Mouse (Mus musculus): ENCODE measurements at regions not wholly inside any gene's neighbourhood (a gene's known extent, or its start where the extent isn't known, plus 50 kb on each side); places are given as distances from the start of the nearest gene placed in this dataset.

DNA sequence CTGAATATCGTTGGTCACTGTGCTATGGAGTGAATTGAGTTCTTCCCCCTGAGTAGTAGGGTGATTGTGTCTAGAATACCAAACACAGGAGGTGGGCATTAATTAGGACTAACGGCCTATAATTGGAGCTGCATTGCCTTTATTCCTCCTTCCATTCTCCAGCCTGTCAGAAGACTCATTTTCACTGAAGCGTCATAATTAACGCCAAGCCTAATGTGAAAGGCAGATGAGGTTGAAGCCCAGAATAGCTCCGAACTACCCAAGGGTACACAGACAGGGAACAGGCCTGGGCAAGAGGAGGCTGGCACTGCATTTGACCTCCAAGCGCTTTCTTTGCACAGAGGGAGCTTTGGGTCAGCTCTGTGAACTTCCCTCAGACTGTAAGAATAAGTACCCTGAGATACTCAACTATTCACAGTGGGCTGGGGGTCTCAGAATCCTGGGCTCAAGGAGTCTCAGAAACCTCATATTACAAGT lies 386.5 kb downstream of the Brinp2 start:
- DNase-seq: no peak

DNA sequence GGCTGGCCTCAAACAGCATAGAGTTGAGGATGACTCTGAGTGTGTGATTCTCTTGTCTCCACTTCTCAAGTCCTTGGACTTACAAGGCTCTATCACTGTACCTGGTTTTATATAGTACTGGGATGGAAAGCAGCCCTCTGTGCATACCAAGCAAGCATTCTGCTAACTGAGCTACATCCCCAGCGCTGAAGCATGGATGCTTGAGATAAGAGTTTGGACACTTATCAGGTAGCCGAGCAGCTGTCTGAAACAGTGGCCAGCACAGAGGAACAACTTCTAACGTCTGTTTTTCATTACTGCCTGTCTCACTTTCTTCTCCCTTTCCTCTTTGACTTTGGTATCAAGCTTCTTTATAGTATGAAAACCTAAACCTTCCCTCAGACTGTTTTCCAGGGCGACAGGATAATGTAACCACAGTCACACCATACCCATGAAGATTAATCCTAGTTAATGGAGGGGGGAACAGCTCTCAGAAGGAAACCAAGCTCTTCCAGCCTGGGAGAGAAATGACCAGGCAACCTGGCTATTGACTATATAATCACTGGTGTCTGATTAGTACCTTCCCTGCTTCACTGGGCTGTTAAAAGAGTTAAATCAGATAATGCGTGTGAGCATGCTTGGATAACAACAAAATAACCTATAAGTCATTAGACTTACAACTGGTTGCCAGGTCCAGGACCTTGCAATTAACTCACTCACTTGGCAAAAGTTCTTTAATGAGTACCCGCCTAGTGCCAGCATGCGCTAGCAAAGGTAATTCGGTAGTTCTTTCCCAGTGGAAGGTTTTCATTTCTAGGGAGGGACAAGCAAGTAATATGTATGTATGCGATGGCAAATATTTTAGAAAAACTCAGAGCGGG lies 382.5 kb downstream of the Brinp2 start:
- no peak for DNase-seq

DNA sequence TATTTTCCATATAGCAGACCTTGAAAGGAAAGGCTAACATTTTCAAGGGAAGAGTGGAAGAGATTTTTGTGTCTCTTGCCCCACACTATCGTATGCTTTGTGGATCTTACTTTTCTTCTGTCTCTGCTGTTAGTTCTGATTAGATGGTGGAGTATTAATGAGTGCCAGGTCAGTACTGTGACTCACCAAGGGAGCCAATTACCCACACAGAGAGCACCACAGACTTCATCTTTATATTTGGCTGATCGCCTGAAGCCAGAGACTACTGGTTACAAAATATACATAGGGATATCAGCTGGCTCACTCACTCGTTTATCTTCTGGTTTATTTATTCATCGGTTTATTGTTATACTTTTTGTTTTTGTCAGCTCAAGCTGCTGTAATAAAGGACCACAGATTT lies 381.5 kb downstream of the Brinp2 start:
- no peak for DNase-seq

DNA sequence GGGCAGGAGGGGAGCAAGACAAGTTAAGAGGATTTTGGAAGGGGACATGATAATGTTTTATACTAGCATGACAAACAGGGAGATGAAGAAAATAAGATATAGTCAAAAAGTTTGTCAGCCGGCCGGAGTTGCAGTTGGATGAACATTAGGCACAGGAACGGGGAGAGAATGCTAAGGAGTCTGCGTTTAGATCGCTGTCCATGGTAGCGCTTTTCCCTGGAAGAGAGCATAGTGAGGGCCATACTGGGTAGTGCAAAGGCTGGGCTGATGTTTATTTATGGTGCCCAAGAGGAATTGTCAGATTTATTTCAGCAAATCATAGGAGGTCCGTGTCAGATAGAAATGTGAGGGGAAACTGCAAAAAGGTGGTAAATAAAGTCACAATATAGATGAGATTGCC lies 337.0 kb downstream of the Brinp2 start:
- no peak for DNase-seq

DNA sequence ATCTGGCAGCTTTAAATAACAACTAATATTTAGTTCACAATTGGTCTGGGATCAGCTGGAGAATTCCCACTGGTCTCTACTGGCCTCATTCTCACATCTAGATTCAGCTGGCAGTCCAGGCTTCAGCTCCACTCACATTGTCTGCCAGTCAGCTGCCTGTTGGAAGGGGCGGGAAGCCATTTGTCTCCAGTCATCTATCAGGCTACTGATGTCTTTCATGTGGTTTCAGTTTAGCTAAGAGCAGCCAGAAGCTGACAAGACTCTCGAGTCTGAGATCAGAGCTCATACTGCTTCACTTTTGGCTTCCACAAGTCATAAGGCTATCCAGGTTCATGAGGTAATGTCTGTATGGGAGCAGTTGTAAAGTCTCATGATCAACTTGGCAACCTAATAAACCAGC lies 316.4 kb downstream of the Brinp2 start:
- no peak for DNase-seq

DNA sequence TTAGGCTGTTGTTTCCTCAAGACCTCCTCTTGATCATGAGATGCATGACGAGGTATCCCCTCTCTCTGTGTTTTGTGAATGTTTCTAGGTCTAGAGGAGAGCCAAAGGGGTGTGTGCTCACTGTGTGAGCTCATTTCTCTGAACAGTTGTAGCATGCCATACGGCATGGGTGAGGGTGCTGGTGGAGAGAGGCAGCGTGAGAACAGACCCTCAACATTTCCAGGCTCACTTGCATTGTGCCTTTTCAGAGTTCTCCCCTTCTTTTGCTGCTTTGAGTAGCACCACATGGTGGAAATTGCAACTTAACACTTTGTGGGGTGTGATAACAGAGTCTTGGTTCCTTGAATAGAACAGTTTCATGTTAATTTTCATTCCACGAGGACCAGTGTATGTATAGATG lies 315.8 kb downstream of the Brinp2 start:
- DNase-seq: no peak

DNA sequence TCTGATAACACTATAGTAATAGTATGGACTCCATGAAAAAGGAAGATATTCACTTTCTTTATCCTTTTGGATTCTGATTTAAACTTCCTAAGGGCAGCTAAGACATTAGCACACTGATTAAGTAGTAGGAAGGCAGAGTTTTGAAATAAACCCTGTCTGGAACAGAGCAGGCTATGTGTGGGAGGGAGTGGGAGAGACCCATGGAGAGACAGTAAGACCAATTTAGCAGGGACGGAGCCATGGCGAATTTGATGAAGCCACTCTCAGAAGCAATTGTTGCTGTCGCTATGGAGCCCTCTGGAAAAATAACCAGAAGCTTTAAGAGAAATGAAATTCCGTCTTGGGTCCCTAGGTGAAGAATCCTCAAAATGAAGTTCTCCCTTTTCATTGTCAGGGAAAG lies 303.5 kb downstream of the Brinp2 start:
- DNase-seq: no peak

DNA sequence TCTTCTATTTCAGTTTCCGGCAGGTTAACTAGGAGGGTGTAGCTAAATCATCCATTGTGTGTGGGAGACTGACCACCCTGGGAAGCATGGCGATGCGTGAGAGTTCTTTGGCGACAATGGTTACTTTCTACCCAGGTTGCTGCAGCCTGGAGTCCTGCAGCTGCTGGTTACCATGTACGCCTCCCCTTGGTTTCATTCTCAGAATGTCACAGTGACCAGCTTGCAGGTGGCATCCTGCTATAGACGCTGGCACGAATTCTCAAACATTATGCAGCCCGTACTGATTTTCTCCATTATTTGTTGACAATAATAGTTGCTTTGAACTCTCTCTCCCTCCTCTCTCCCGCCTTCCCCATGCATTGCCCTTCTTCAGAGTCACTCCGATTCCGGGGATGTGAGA lies 301.2 kb downstream of the Brinp2 start:
- no peak for DNase-seq

DNA sequence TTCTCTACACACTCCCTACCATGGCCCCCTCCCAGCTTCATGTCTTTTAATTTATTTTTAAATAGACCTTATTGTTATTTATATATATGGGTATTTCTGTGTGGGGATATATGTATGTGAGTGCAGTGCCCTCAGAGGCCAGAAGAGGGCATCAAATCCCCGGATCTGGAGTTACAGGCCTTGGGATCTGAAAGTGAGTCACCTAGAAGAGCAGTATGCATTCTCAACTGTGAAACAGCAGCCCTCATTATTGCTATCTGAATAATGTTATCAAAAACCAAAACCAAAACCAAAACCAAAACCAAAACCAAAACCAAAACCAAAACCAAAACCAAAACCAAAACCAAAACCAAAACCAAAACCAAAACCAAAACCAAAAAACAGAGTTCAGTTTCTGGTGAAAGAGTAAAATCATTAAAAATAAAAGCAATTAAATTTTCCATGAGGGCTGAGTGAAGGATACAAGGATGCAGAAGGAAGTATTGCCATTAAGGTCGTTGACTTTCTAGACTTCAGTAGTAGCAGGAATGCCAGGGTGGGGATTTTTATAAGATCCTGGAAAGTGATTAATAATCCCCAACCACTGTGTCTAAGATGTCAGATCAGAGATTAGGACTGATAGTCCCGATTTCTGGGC lies 299.0 kb downstream of the Brinp2 start:
- DNase-seq: no peak

DNA sequence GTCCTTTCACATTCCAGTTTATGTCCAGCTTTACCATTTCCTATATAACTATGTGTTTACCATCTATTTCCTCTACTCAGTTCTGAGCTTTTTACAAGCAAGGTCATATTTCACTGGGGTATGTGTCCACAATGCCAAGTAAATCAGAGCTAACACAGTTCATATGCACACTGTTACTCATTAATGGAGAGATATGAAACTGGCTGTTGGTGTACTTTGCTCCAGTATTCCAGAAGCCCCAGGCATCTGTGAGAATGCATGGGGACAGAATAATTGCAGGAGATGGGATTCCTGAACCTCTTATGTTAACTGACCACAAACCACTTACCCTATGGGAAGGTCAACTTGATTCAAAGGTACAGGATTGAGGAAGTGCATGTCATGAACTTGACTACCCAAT lies 298.3 kb downstream of the Brinp2 start:
- no peak for DNase-seq

DNA sequence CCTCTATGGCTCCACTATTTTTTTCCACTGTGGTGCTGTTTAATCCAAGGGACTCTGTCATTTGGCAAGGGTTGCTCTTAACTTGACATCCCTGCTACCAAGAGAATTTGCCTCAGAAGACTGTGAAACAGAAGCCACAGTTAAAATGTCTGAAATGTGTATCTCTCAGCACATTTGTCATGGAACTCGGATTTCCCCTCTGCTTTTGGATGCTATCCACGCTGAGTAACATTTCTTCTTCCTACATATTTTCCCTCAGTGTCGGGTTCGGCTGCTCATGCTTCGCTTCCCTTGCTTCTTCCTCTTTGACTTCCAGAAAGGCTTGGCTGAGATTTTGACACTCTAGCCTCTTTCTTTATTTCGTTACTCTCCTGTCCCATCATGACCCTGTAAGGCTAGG lies 294.1 kb downstream of the Brinp2 start:
- no peak for DNase-seq

DNA sequence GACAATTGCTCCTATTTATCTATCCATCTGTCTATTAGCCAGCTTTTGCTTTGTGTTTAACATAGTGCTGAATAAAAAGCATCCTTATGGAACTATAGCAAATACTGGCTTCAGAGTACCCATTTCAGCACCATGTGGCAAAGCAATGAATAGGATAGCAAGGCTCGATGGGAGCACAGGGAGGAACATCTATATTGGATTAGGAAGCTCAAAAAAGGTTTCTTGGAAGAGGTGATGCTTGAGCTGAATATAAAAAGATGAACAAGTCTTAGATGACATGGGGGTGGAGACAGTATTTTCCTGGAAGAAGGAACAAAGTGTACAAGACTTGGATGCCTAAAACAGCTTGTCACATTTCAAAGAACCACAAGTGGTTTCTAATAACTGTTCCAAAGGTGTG lies 273.9 kb downstream of the Brinp2 start:
- no peak for DNase-seq

DNA sequence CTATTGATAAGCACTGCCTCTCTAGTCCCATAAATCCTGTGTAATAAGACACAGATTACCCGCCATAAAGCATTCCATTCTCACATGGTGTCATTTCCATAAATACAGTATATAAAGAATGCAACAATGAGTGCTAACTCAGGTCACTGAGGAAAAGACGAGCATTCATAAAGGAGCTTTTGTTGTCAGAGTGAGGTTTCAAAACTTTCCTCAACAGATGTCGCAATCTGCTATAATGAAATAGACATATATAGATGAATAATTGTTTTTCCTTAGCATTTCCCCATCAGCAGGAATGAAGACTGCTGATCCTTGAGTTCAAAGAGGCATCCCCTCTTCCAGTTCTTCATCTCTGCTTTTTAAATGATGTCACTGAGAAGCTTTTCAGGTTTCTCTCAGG lies 270.3 kb downstream of the Brinp2 start:
- no peak for DNase-seq

DNA sequence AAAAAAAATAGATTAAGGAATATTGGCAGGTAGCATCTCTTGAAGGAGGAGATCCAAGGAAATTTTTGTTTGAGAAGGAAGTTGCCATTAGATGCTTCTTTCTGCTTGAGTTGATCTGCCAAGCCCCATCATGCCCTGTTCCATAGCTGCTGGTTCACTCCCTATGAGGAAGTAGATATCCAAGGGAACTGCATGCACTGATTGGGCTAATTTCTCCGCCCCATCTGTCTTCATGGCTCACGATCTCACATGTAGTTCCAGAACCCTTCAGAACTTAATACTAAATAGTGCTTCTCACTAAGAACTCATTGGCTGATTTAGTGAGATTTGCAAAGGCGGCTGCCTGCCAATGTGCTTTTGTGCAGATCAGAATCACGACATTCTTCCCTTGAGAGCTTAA lies 258.6 kb downstream of the Brinp2 start:
- no peak for DNase-seq

DNA sequence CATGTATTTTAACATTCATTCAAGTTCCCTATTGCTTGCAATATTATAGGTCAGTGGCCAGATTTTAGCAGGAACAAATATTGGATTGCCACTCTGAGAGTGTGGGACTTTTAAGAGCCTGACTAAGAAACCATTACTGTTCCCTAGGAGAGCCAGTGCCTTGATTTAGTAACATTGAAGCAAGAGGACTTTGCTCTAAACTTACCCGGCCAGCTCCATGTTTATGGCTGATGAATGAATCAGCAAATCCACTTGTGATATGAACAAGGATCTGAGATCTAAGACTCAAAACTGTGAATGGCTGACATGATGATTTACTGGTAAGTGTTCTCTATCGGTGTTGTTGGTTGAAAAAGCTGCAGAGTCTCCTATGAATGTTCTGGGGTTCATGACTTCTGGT lies 236.4 kb downstream of the Brinp2 start:
- no peak for DNase-seq

DNA sequence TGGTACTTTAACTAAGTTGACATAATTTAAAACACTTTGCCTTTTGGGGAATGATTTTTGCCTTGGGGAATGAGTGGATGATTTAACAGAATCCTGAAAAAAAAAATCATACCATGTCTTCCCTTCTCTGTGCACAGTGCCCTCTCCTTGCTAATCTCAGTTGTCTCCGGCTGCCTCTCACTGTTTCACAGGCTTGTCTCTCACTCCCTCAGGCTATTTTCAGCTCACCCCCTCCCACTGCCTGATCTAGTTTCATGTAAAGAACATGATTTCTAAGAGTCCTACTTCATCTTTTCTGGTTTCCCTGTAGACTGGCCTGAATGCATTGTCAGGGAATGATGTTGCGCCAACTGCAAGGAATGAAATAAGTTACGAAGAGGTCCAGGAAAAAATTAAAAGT lies 231.2 kb downstream of the Brinp2 start:
- DNase-seq: no peak

DNA sequence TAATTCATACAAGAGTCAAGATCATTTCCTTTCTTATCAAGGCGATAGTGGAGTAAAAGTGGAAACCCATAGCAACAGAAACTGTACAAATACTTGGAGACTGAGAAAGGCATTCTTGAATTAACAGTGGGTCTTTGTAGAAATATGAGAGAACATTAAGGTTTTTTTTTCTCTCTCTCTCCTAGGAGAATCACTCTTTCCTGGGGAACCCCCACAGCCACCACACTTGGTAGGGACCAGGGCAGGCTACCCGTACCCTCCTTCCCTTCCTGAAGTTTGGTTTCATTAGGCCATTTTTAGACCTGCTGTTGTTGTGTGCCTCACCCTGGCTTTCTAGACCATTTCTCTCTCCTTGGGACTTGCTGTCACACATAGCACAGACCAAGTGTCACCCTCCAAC lies 229.9 kb downstream of the Brinp2 start:
- DNase-seq: no peak

DNA sequence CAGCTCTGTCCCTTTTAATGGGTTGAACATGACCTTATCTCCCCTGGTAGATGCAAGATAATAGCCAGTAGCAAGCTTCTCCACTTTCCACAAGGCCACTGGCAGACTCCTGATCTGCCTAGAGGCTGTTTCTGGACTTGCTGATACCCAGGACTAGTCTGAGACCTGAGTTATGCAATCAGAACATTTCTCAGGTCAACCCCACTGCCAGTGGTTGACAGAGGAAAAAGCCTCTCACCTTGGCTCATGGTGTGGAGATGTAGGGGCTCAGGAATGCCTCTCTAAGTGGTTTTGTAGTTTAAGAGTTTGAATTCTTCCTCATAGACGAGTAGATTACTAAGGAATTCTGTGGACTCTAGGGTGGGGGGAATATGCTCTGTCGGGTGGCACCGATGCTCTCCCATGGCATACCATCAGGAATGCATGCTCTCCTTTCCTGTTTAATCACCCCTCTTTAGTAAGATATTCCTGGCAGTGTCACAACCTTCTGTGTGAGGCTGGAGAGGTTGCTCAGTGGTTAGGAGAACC lies 226.8 kb downstream of the Brinp2 start:
- DNase-seq: no peak

DNA sequence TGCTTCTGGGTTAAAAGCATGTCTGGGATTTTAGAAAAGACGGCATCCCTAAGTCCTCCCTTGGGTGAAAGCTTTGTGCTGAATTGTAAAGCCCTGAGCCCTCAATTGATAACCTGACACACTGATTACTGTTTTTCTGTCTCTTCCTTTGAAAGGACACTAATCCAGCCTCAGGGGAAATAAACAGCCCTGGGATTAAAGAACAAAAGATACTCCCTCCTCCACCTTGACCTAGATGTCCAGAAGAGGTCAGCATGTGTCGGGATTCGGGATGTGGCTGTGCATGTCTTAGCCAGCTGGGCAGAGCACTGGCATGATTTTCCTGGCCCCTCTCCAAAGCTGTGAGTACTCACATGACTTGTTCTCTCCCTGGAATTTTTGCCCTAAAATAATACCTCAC lies 208.6 kb downstream of the Brinp2 start:
- DNase-seq: no peak

DNA sequence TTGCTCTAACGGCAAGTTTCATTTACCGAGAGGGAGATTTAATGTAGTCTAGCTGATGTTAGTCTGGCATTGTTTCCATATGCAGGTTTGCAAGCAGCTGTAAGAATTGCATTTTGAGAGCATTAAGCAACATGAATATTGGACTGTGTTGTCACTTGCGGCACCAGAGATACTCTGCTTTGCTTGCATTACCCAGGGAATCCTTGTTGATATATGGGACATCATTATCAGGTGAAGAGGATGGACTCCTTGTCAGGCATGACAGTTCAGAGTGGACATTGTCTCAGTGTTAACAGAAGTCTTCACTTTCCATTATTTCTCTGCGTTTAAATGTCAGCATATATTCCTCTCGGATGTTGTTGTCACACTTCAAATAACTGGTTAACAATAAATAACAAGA lies 208.1 kb downstream of the Brinp2 start:
- no peak for DNase-seq

DNA sequence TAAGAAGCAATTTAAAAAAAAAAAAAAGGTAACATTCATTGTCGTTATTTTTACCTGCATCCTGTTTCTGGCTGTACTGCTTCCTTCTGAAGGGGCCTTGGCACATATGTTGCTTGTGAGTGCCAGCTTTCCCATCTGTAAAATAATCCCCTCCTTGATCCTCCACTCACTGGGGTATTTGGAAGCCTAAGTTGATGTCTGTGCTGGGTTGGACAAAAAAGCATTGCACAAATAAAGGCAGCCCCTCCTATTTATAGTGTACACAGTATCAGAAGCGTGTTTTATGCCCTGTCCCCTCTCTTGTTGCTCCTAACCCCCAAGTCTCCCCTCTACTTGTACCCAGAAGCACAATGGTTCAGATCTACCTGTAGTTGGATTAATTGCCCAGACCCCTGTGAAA lies 195.0 kb downstream of the Brinp2 start:
- no peak for DNase-seq

DNA sequence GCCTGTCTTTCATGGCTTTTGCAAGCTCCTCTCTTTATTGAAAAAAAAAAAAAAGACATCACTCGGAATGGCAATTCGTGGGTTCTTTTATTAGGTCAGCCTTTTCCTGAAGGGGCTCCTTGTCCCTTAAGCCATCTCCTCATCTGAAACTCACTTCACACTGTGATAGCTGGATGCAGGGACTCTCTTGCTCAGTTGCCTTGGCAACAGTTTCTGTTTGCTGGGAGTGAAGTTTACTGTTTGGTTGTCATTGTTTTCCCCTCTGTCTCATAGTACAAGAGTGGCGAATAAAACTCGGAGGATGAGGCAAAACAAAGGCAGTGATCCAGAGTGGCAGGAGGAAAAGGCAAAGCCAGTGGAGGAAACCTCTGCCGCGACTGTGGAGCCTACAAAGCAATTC lies 194.6 kb downstream of the Brinp2 start:
- no peak for DNase-seq

DNA sequence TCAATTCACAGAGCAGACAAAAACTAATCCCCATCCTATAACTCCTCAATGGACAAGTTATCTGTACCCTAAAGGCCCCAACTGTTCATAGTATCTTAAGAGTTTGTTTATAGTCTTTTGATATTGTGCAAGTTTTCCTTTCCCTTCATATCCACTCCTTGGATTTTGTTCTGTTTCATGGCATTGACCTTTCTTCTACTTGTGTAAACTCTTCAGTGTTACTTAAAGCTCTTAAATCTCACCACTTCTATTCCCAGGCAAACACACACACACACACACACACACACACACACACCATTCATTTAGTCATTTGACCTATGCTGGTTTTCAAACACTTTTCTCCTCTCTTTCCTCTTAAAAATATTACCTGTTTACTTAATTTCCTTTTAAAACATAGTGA lies 192.7 kb downstream of the Brinp2 start:
- DNase-seq: no peak

DNA sequence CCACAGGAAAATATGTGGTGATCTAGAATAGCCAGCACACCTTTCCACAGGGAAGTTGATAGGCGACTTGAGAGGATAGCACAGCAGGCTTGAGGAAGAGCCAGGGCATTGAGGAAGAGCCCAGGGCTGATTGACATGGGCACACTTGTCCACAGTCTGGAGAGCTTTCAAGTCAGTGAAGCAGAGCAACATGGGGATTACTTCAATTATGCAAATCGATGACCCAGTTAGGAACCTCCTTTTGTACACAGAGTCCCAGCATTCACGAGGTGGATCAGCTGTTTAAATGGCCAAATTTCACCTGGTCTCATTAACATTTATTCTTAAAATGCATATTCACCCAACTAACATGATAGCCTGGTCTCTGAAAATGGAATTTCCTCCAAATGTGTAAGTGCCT lies 186.1 kb downstream of the Brinp2 start:
- no peak for DNase-seq
